Mouse (Mus musculus) bone marrow macrophage, adult 2 months (primary cell): ENCODE data around the gene Stra6l.

ENCODE experiments used
- CTCF ChIP-seq: IDR thresholded peaks from 2 replicates; pipeline ENCODE4 v1.5.1; 2012; ENCODE audit warnings: low read depth, mild to moderate bottlenecking, low read length, moderate library complexity
- POLR2A ChIP-seq: IDR thresholded peaks from 2 replicates; pipeline ENCODE4 v1.6.1; 2012; ENCODE audit warnings: mild to moderate bottlenecking, low read depth, low read length, borderline replicate concordance

- TF ChIP-seq POLR2A (no peak), CTCF (no peak)
Observed at GRCm38 (mm10) chr4:45821995-45822394, 26.5 kb upstream of the Stra6l start.
